In genomic region chr6:84588221-84588894, GRCm38 (mm10) we compare ENCODE assay signal across 8 mouse cellular contexts. TPM values are rescaled to one million over a fixed set of nuclear protein-coding genes. Genes with fewer than 3 reads are reported as not detected.
DNase-seq lines count a peak whose midpoint lies in the region; ATAC-seq and TF ChIP-seq lines count a peak whose summit lies in the region.

No protein-coding gene starts in this region.

- H3K9me3 ChIP-seq in hindbrain, postnatal 0 days (ENCODE audit: low read length), result no peaks in the 10 kb centered on the region

- H3K4me3 ChIP-seq in hindbrain, postnatal 0 days (ENCODE audit: low read length), result peak overlapping the region; percentile 48

- H3K4me1 ChIP-seq in hindbrain, postnatal 0 days (ENCODE audit: insufficient read depth, low read length), result peaks cover 32% of the 10 kb centered on the region

- H3K36me3 ChIP-seq in hindbrain, postnatal 0 days (ENCODE audit: insufficient read depth, low read length), result no peaks in the 10 kb centered on the region

- TF ChIP-seq CTCF in hindbrain, postnatal 0 days (IDR thresholded peaks at IDR 0.05; ENCODE audit: low read depth), result no peak

- peak; percentile 22 for DNase-seq in CD4-positive, CD25-positive, alpha-beta regulatory T cell, adult 2 months (ENCODE audit: low read depth, low spot score)
- DNase-seq in urinary bladder, postnatal 14 days (ENCODE audit: low spot score), result peak; percentile 22
- DNase-seq in urinary bladder, adult 18-20 months (ENCODE audit: low spot score in 2 of 2), result no peak
- DNase-seq in hindbrain, postnatal 0 days (ENCODE audit: low spot score), result no peak
- DNase-seq in lung, postnatal 10 days, result peak; percentile 32
- DNase-seq in right cerebral cortex, adult 2 months (ENCODE audit: low spot score in 2 of 2), result no peak
- DNase-seq in yolk sac, embryonic 10.5 days (ENCODE audit: low spot score), result no peak

- H3K4me2 ChIP-seq in hindbrain, postnatal 0 days (ENCODE audit: low read depth, low read length), result peak overlapping the region; percentile 88

- peak overlapping the region; percentile 56 for H3K9ac ChIP-seq in hindbrain, postnatal 0 days (replicated peaks; ENCODE audit: low read length)

- peaks cover 46% of the 10 kb centered on the region for H3K27me3 ChIP-seq in hindbrain, postnatal 0 days (ENCODE audit: insufficient read depth, low read length)

- no peak for ATAC-seq in CD4-positive, CD25-positive, alpha-beta regulatory T cell, adult 4 months
- no peak for ATAC-seq in hindbrain, postnatal 0 days

- WGBS in hindbrain, postnatal 0 days, result under 1% methylated on average over 41 of the region's 41 CpGs

- 0 out of 2 replicates have a peak overlapping the region, but pooled peaks have one; percentile 41 for H3K27ac ChIP-seq in hindbrain, postnatal 0 days

RNA-seq across cellular contexts. Expression of gene Cyp26b1, which starts 5.3 kb away (rescaled TPM):
- 1 to 10 TPM in 1 of 2 experiments, under 1 TPM in 1; 0.63 to 1.2 TPM for polyA plus RNA-seq in CD4-positive, CD25-positive, alpha-beta regulatory T cell, adult 4 months (2017; shearing (Covaris generic))
- total RNA-seq in hindbrain, postnatal 0 days (2014; rRNA removed), result 78.9 and 90.5 TPM in 2 replicates
- 32.5 and 33.1 TPM in 2 replicates for polyA plus RNA-seq in hindbrain, postnatal 0 days (2015; fragmentation: Nextera tagmentation; extraction: Ambion mirVana)

Comparison
In these comparisons a context has a peak if more than half of its experiments do, and no peak if none do; other contexts are left out.
1. DNase-seq: peak in CD4-positive, CD25-positive, alpha-beta regulatory T cell, adult 2 months (single experiment), urinary bladder, postnatal 14 days (single experiment) and lung, postnatal 10 days (single experiment); none in urinary bladder, adult 18-20 months (0 of 2), hindbrain, postnatal 0 days (single experiment), right cerebral cortex, adult 2 months (0 of 2) and yolk sac, embryonic 10.5 days (single experiment).
2. RNA of gene Cyp26b1, which starts 5.3 kb away (polyA plus RNA-seq): 32.5 to 33.1 TPM in hindbrain, postnatal 0 days; 0.63 to 1.2 TPM in CD4-positive, CD25-positive, alpha-beta regulatory T cell, adult 4 months; every median in the first group is over 10 times any median in the second.